Mouse (Mus musculus) stomach, postnatal 0 days (tissue): Measurements from ENCODE around the gene Grpel1.

Experiments used
- CTCF ChIP-seq: IDR thresholded peaks from 2 replicates; pipeline ENCODE4 v1.5.1; 2016; ENCODE audit warnings: antibody characterized with exemption, low read depth, mild to moderate bottlenecking, moderate library complexity
- EP300 ChIP-seq: optimal IDR thresholded peaks from 2 replicates; pipeline ENCODE3; 2016; ENCODE audit warnings: antibody characterized with exemption

- TF ChIP-seq CTCF = no peak
- TF ChIP-seq EP300 = no peak
These were observed 46.2 kb downstream of the Grpel1 start for GRCm38 (mm10) chr5:36510956-36511355.
